Mouse (Mus musculus): Measurements from ENCODE around the gene Eln. TPM values are rescaled to one million over a fixed set of nuclear protein-coding genes. Genes with fewer than 3 reads are reported as not detected.

Gene Eln
- total RNA-seq, 1 experiment: 0.98 TPM

- no peak for TF ChIP-seq MAFK (IDR thresholded peaks at IDR 0.05; ENCODE audit: insufficient read depth, low read depth, low read length)
- no peak for TF ChIP-seq ZC3H11A (IDR thresholded peaks at IDR 0.05; ENCODE audit: borderline replicate concordance, low read depth, low read length)
- no peak for TF ChIP-seq CHD2 (IDR thresholded peaks at IDR 0.05; ENCODE audit: low read depth, low read length)
- Histone ChIP-seq H3K36me3 (ENCODE audit: control insufficient read depth, insufficient read depth, low read length, poor library complexity, severe bottlenecking) (no peaks in the 10 kb centered on the region), H3K27ac (ENCODE audit: insufficient read depth, low read depth, low read length, poor library complexity, severe bottlenecking) (no peak overlapping the region; the same call in 1 of the 2 replicates), H3K4me3 (ENCODE audit: insufficient read depth in 1 of 2, low read depth in 1 of 2, low read length in 2 of 2, poor library complexity in 1 of 2, severe bottlenecking in 1 of 2) (no peak overlapping the region), H3K9ac (ENCODE audit: insufficient read depth, low read depth, low read length, poor library complexity, severe bottlenecking) (no peak overlapping the region), H3K9me3 (ENCODE audit: control insufficient read depth, insufficient read depth, low read depth, low read length) (no peaks in the 10 kb centered on the region), H3K4me1 (ENCODE audit: control insufficient read depth in 2 of 2, insufficient read depth in 2 of 2, low read length in 2 of 2, poor library complexity in 1 of 2) (peaks cover under 1 to 2% of the 10 kb centered on the region in 2 experiments; a peak in 2 of 4 replicates)
- no peak for DNase-seq (ENCODE audit: low read depth, low spot score)
- in situ Hi-C loops (cut with MboI; ENCODE audit: low sequenced_read_pairs in 2 of 2, unreplicated experiment in 2 of 2): no loop called here
These were observed 12.2 kb downstream of the Eln start for GRCm38 (mm10) chr5:134734920-134735319.

GRCm38 (mm10) chr5:134734072-134734471 is 13.1 kb downstream of the Eln start:
- Histone ChIP-seq H3K9me3 (ENCODE audit: control insufficient read depth, insufficient read depth, low read depth, low read length) (no peaks in the 10 kb centered on the region), H3K9ac (ENCODE audit: insufficient read depth, low read depth, low read length, poor library complexity, severe bottlenecking) (no peak overlapping the region), H3K4me1 (ENCODE audit: control insufficient read depth in 2 of 2, insufficient read depth in 2 of 2, low read length in 2 of 2, poor library complexity in 1 of 2) (no peaks in the 10 kb centered on the region), H3K4me3 (ENCODE audit: insufficient read depth in 1 of 2, low read depth in 1 of 2, low read length in 2 of 2, poor library complexity in 1 of 2, severe bottlenecking in 1 of 2) (no peak overlapping the region), H3K36me3 (ENCODE audit: control insufficient read depth, insufficient read depth, low read length, poor library complexity, severe bottlenecking) (no peaks in the 10 kb centered on the region), H3K27ac (ENCODE audit: insufficient read depth, low read depth, low read length, poor library complexity, severe bottlenecking) (no peak overlapping the region)
- TF ChIP-seq MAFK (IDR thresholded peaks at IDR 0.05; ENCODE audit: insufficient read depth, low read depth, low read length) (no peak), HCFC1 (IDR thresholded peaks at IDR 0.05; ENCODE audit: borderline replicate concordance, insufficient read depth, low read length) (no peak), ZNF384 (IDR thresholded peaks at IDR 0.05; ENCODE audit: low read depth, low read length) (no peak), ZC3H11A (IDR thresholded peaks at IDR 0.05; ENCODE audit: borderline replicate concordance, low read depth, low read length) (no peak), CHD2 (IDR thresholded peaks at IDR 0.05; ENCODE audit: low read depth, low read length) (no peak)
- in situ Hi-C loops (cut with MboI; ENCODE audit: low sequenced_read_pairs in 2 of 2, unreplicated experiment in 2 of 2): no loop called here
- no peak for DNase-seq (ENCODE audit: low read depth, low spot score)

- in situ Hi-C loops (cut with MboI; ENCODE audit: low sequenced_read_pairs in 2 of 2, unreplicated experiment in 2 of 2): no loop called here
- Histone ChIP-seq H3K4me1 (ENCODE audit: control insufficient read depth in 2 of 2, insufficient read depth in 2 of 2, low read length in 2 of 2, poor library complexity in 1 of 2) (no peaks in the 10 kb centered on the region), H3K36me3 (ENCODE audit: control insufficient read depth, insufficient read depth, low read length, poor library complexity, severe bottlenecking) (no peaks in the 10 kb centered on the region), H3K27ac (ENCODE audit: insufficient read depth, low read depth, low read length, poor library complexity, severe bottlenecking) (no peak overlapping the region), H3K9me3 (ENCODE audit: control insufficient read depth, insufficient read depth, low read depth, low read length) (no peaks in the 10 kb centered on the region), H3K4me3 (ENCODE audit: insufficient read depth in 1 of 2, low read depth in 1 of 2, low read length in 2 of 2, poor library complexity in 1 of 2, severe bottlenecking in 1 of 2) (no peak overlapping the region), H3K9ac (ENCODE audit: insufficient read depth, low read depth, low read length, poor library complexity, severe bottlenecking) (no peak overlapping the region)
- TF ChIP-seq ZNF384 (IDR thresholded peaks at IDR 0.05; ENCODE audit: low read depth, low read length) (no peak), HCFC1 (IDR thresholded peaks at IDR 0.05; ENCODE audit: borderline replicate concordance, insufficient read depth, low read length) (no peak)
- no peak for DNase-seq (ENCODE audit: low read depth, low spot score)
These were observed 13.9 kb downstream of the Eln start for GRCm38 (mm10) chr5:134733241-134733640.

- Histone ChIP-seq H3K27ac (ENCODE audit: insufficient read depth, low read depth, low read length, poor library complexity, severe bottlenecking) (no peak overlapping the region), H3K4me3 (ENCODE audit: insufficient read depth in 1 of 2, low read depth in 1 of 2, low read length in 2 of 2, poor library complexity in 1 of 2, severe bottlenecking in 1 of 2) (no peak overlapping the region), H3K36me3 (ENCODE audit: control insufficient read depth, insufficient read depth, low read length, poor library complexity, severe bottlenecking) (no peaks in the 10 kb centered on the region), H3K9ac (ENCODE audit: insufficient read depth, low read depth, low read length, poor library complexity, severe bottlenecking) (no peak overlapping the region), H3K9me3 (ENCODE audit: control insufficient read depth, insufficient read depth, low read depth, low read length) (no peaks in the 10 kb centered on the region), H3K4me1 (ENCODE audit: control insufficient read depth in 2 of 2, insufficient read depth in 2 of 2, low read length in 2 of 2, poor library complexity in 1 of 2) (peaks cover 0 to 6% of the 10 kb centered on the region in 2 experiments; a peak in 1 of 4 replicates)
- no peak for TF ChIP-seq ZNF384 (IDR thresholded peaks at IDR 0.05; ENCODE audit: low read depth, low read length)
- no peak for TF ChIP-seq ZC3H11A (IDR thresholded peaks at IDR 0.05; ENCODE audit: borderline replicate concordance, low read depth, low read length)
- in situ Hi-C loops (cut with MboI; ENCODE audit: low sequenced_read_pairs in 2 of 2, unreplicated experiment in 2 of 2): no loop called here
- DNase-seq (ENCODE audit: low read depth, low spot score): no peak
These were observed 18.0 kb downstream of the Eln start for GRCm38 (mm10) chr5:134729124-134729523.

- H3K4me1 ChIP-seq (ENCODE audit: control insufficient read depth in 2 of 2, insufficient read depth in 2 of 2, low read length in 2 of 2, poor library complexity in 1 of 2): peaks cover 0 to 6% of the 10 kb centered on the region in 2 experiments; a peak in 1 of 4 replicates
- H3K36me3 ChIP-seq (ENCODE audit: control insufficient read depth, insufficient read depth, low read length, poor library complexity, severe bottlenecking): no peaks in the 10 kb centered on the region
- TF ChIP-seq ZC3H11A (IDR thresholded peaks at IDR 0.05; ENCODE audit: borderline replicate concordance, low read depth, low read length) (no peak), ZNF384 (IDR thresholded peaks at IDR 0.05; ENCODE audit: low read depth, low read length) (no peak), HCFC1 (IDR thresholded peaks at IDR 0.05; ENCODE audit: borderline replicate concordance, insufficient read depth, low read length) (no peak), CHD2 (IDR thresholded peaks at IDR 0.05; ENCODE audit: low read depth, low read length) (no peak), MAFK (IDR thresholded peaks at IDR 0.05; ENCODE audit: insufficient read depth, low read depth, low read length) (no peak)
- in situ Hi-C loops (cut with MboI; ENCODE audit: low sequenced_read_pairs in 2 of 2, unreplicated experiment in 2 of 2): no loop called here
- DNase-seq (ENCODE audit: low read depth, low spot score): no peak
- H3K9ac ChIP-seq (ENCODE audit: insufficient read depth, low read depth, low read length, poor library complexity, severe bottlenecking): no peak overlapping the region
- H3K27ac ChIP-seq (ENCODE audit: insufficient read depth, low read depth, low read length, poor library complexity, severe bottlenecking): no peak overlapping the region
- H3K4me3 ChIP-seq (ENCODE audit: insufficient read depth in 1 of 2, low read depth in 1 of 2, low read length in 2 of 2, poor library complexity in 1 of 2, severe bottlenecking in 1 of 2): no peak overlapping the region
- H3K9me3 ChIP-seq (ENCODE audit: control insufficient read depth, insufficient read depth, low read depth, low read length): no peaks in the 10 kb centered on the region
These were observed 18.6 kb downstream of the Eln start for GRCm38 (mm10) chr5:134728535-134728934.
